Mouse (Mus musculus): ENCODE results near the gene Rasl10b. TPM values are rescaled to one million over a fixed set of nuclear protein-coding genes. Genes with fewer than 3 reads are reported as not detected.

Gene Rasl10b
- 4.4 and 5.9 TPM in 2 replicates for polyA plus RNA-seq (2015; fragmentation: Nextera tagmentation; extraction: Ambion mirVana)

DNA sequence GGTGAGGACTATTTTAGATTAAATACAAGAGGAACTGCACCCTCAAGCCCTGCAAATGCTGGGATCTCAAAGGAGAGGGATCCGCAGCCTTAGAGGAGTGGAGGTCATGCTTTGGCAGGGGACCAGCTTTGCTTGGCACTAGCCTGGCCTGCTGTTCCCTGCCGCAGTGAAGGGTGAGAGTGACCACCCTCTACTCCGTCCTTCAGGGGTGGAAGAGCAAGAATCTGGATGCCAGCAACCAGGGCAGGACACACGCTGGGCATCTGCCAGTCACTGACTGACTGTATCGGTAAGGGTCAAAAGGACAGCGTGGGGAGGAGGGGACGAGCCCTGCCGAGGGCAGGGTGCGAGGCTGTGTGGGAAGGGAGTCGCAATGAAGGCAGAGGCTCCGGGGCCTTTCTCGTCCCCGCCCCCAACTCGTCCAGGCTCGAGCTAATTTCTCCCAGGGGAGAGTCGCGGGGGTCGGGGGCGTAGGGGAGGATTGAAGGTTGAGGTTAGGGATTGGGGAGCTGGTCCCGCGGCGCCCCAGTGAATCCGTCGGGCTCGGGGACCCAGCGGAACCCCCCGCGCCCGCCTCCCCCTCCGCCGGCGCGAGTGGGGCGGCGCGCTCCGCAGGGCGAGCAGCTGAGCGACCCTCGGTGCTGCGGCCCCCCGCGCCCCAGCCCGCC is at the start of gene Rasl10b:
TSS of gene Rasl10b (plus strand) at position 51 of the 668 bp plus-strand sequence.

DNA sequence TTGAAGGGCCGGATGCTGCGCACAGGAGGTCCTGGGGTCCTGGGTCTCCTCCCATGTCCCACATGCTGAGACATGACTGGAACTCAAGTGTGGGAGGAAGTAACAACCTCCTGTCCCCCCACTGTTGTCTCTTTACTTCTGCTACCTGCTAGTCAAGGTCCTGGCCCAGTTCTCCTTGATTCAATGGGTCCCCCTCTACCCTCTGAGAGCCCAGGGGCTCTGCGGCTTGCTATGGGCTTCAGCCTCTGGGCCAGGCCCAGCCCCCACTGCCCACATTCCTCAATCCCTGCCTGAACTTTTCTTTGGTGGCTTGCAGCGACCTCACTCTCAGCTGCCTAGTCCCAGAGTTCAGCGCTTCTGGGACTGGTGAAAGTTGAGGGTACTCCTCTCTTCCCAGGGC is 20.4 kb downstream of the Rasl10b start, which contains the start of gene Gas2l2:
TSS of gene Gas2l2 (minus strand) at position 101 of the 400 bp plus-strand sequence.

DNA sequence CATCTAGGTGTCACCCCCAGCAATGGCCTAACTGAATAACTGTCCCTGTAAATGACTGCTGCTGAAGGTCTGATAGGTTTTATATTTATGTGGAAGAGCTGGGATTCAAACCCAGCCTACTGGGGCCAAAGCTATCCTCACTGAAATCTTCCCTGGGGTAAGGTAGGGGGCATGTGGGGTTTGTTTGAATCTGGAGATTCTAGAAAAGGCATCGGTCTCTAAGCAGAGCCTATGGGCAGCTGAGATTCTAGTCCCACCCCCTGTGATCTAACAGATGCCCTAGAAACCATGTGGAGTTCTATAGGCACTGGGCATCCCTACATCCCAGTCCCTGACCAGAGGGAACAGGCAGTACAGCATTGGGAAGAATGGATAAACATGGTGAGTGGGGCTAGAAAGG is 28.4 kb downstream of the Rasl10b start, which contains the start of gene 1700020L24Rik:
TSS of gene 1700020L24Rik (plus strand) at position 301 of the 400 bp plus-strand sequence.

DNA sequence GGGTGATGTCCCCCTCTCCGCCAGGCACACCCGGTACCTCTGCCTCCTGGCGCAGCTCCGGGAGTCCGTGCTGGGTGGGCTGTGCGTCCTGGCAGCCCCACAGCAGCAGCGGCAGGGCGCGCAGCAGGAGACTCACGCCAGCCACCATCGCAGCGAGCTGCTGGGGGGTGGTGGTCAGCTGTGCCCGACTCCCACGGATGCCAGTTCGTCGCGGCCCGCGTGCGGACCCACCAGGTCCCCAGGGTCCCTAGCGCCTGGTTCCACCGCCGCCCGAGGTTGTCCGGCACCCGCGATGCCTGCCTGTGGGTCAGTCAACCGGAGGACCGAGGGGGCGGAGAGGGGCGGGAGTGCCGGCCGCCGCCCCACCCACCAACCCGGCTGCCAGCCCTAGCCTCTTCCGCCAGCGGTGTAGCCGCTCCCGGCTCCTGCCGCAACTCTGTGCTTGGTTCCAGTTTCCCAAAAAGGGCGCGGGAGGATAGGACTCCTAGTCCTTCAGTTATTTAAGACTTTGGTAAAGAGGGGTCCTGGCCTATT is 53.8 kb downstream of the Rasl10b start, which contains the start of gene Mmp28:
TSS of gene Mmp28 (minus strand) at position 361 of the 534 bp plus-strand sequence.

Other genes starting within 250 kb of the Rasl10b start
- gene Slfn4, start 234.0 kb upstream of the Rasl10b start, polyA plus RNA-seq (2015; fragmentation: Nextera tagmentation; extraction: Ambion mirVana) = 0.11 and 0.46 TPM in 2 replicates
- gene Slfn3, start 217.8 kb upstream of the Rasl10b start, polyA plus RNA-seq (2015; fragmentation: Nextera tagmentation; extraction: Ambion mirVana) = 0.47 and 1.0 TPM in 2 replicates
- 0.85 and 0.97 TPM in 2 replicates for gene Slfn14, start 122.4 kb upstream of the Rasl10b start, polyA plus RNA-seq (2015; fragmentation: Nextera tagmentation; extraction: Ambion mirVana)
- gene Ap2b1, start 110.1 kb upstream of the Rasl10b start, polyA plus RNA-seq (2015; fragmentation: Nextera tagmentation; extraction: Ambion mirVana) = 32.6 and 37.1 TPM in 2 replicates
- 8.4 and 13.0 TPM in 2 replicates for gene Pex12, start 106.6 kb upstream of the Rasl10b start, polyA plus RNA-seq (2015; fragmentation: Nextera tagmentation; extraction: Ambion mirVana)
- 0.08 TPM in 1 of 2 replicates, not detected in the other for gene Gas2l2, start 20.3 kb downstream of the Rasl10b start, polyA plus RNA-seq (2015; fragmentation: Nextera tagmentation; extraction: Ambion mirVana)
- 0.80 and 1.2 TPM in 2 replicates for gene 1700020L24Rik, start 28.5 kb downstream of the Rasl10b start, polyA plus RNA-seq (2015; fragmentation: Nextera tagmentation; extraction: Ambion mirVana)
- gene Mmp28, start 53.9 kb downstream of the Rasl10b start, polyA plus RNA-seq (2015; fragmentation: Nextera tagmentation; extraction: Ambion mirVana) = 1.9 and 3.2 TPM in 2 replicates
- gene Taf15, start 63.9 kb downstream of the Rasl10b start, polyA plus RNA-seq (2015; fragmentation: Nextera tagmentation; extraction: Ambion mirVana) = 4.9 and 6.5 TPM in 2 replicates
- not detected in 2 replicates for gene Heatr9, start 113.0 kb downstream of the Rasl10b start, polyA plus RNA-seq (2015; fragmentation: Nextera tagmentation; extraction: Ambion mirVana)
- 1.9 and 4.3 TPM in 2 replicates for gene Ccl5, start 121.4 kb downstream of the Rasl10b start, polyA plus RNA-seq (2015; fragmentation: Nextera tagmentation; extraction: Ambion mirVana)
- gene Ccl9, start 169.5 kb downstream of the Rasl10b start, polyA plus RNA-seq (2015; fragmentation: Nextera tagmentation; extraction: Ambion mirVana) = 23.0 and 30.6 TPM in 2 replicates
- 76.3 and 108 TPM in 2 replicates for gene Ccl6, start 183.9 kb downstream of the Rasl10b start, polyA plus RNA-seq (2015; fragmentation: Nextera tagmentation; extraction: Ambion mirVana)
- not detected in 2 replicates for gene Rpl9-ps1, start 236.5 kb downstream of the Rasl10b start, polyA plus RNA-seq (2015; fragmentation: Nextera tagmentation; extraction: Ambion mirVana)
- gene Ccl3, start 240.2 kb downstream of the Rasl10b start, polyA plus RNA-seq (2015; fragmentation: Nextera tagmentation; extraction: Ambion mirVana) = 1.1 and 1.5 TPM in 2 replicates

All from adrenal gland, postnatal 0 days (tissue).